Mouse (Mus musculus): ENCODE results near the gene A930033H14Rik.

- TF ChIP-seq GATA1 (IDR thresholded peaks at IDR 0.05; ENCODE audit: borderline replicate concordance, low read length) (no peak), FLI1 (IDR thresholded peaks at IDR 0.05; ENCODE audit: low read length) (no peak)
Measured at GRCm38 (mm10) chr10:69225471-69225870, 12.6 kb upstream of the A930033H14Rik start.
